Comparison of ENCODE assay signal across 16 mouse cellular contexts in genomic region chr4:47746498-47747190, GRCm38 (mm10).
DNase-seq lines count a peak whose midpoint lies in the region; ATAC-seq and TF ChIP-seq lines count a peak whose summit lies in the region.
"Had no signal": no experiment of that assay in that cellular context is flagged by ENCODE, and none has a peak within 500 bp of the region (broad histone marks: within the 10 kb centered on the region; RNA-seq: fewer than 3 reads in every experiment).

No protein-coding gene starts in this region.

- peak; percentile 28 for DNase-seq in CD4-positive helper T cell, adult 2 months (ENCODE audit: low read depth, low spot score)
- peak; percentile 8 to 35 for DNase-seq in CD8-positive naive resting alpha-beta T cell, adult 2 months (ENCODE audit: low read depth in 2 of 2, low spot score in 2 of 2)
- peak; percentile 15 for DNase-seq in thymus, adult 2 months
- no peak for DNase-seq in kidney, adult 18-20 months
- DNase-seq: adrenal gland, adult 2 months; cerebellum, adult 2 months; heart, postnatal 36 days had no signal

- ATAC-seq in megakaryocyte, adult 5-6 weeks (ENCODE audit: poor library complexity, severe bottlenecking), result peak; percentile 38
- ATAC-seq in hindbrain, embryonic 16.5 days, result no peak
- no peak for ATAC-seq in hindbrain, embryonic 12.5 days (ENCODE audit: low FRiP score)
- ATAC-seq: intestine, embryonic 15.5 days had no signal

- no peak overlapping the region for H3K4me2 ChIP-seq in hindbrain, embryonic 16.5 days (ENCODE audit: low read length)
- no peak overlapping the region for H3K4me2 ChIP-seq in hindbrain, embryonic 12.5 days (replicated peaks)
- H3K4me2 ChIP-seq: embryonic facial prominence, embryonic 15.5 days; heart, embryonic 12.5 days; intestine, embryonic 15.5 days; liver, embryonic 11.5 days; midbrain, embryonic 11.5 days had no signal

- no peak for TF ChIP-seq CTCF in thymus, adult 2 months (IDR thresholded peaks at IDR 0.05; ENCODE audit: borderline replicate concordance, control insufficient read depth, extremely low read depth, insufficient read depth, low read length, poor library complexity)

- WGBS in thymus, adult 2 months, result 54% methylated on average over 8 of the region's 8 CpGs
- 83% methylated on average over 8 of the region's 8 CpGs for WGBS in hindbrain, embryonic 16.5 days
- WGBS in hindbrain, embryonic 12.5 days, result 85% methylated on average over 8 of the region's 8 CpGs

- no peaks in the 10 kb centered on the region for H3K9me3 ChIP-seq in hindbrain, embryonic 16.5 days (ENCODE audit: control insufficient read depth, low read length)
- no peaks in the 10 kb centered on the region for H3K9me3 ChIP-seq in hindbrain, embryonic 12.5 days (replicated peaks)
- H3K9me3 ChIP-seq: embryonic facial prominence, embryonic 15.5 days; heart, embryonic 12.5 days; intestine, embryonic 15.5 days had no signal

- H3K4me3 ChIP-seq in thymus, adult 2 months (ENCODE audit: control insufficient read depth, insufficient read depth, low read length), result no peak overlapping the region
- H3K4me3 ChIP-seq in hindbrain, embryonic 16.5 days (ENCODE audit: low read length), result no peak overlapping the region
- H3K4me3 ChIP-seq in hindbrain, embryonic 12.5 days, result no peak overlapping the region
- H3K4me3 ChIP-seq: embryonic facial prominence, embryonic 15.5 days; heart, embryonic 12.5 days; intestine, embryonic 15.5 days had no signal

- H3K36me3 ChIP-seq in thymus, adult 2 months (ENCODE audit: control insufficient read depth, insufficient read depth, low read length), result no peaks in the 10 kb centered on the region
- H3K36me3 ChIP-seq in hindbrain, embryonic 16.5 days (ENCODE audit: control insufficient read depth, insufficient read depth, low read length), result no peaks in the 10 kb centered on the region
- no peaks in the 10 kb centered on the region for H3K36me3 ChIP-seq in hindbrain, embryonic 12.5 days
- H3K36me3 ChIP-seq: embryonic facial prominence, embryonic 15.5 days; heart, embryonic 12.5 days; intestine, embryonic 15.5 days had no signal

- no peak overlapping the region for H3K27ac ChIP-seq in thymus, adult 2 months (ENCODE audit: control insufficient read depth, insufficient read depth, low read length)
- H3K27ac ChIP-seq in hindbrain, embryonic 16.5 days (ENCODE audit: low read depth, low read length), result no peak overlapping the region
- no peak overlapping the region for H3K27ac ChIP-seq in hindbrain, embryonic 12.5 days
- H3K27ac ChIP-seq: embryonic facial prominence, embryonic 15.5 days; intestine, embryonic 15.5 days; kidney, postnatal 0 days had no signal

- no peaks in the 10 kb centered on the region for H3K4me1 ChIP-seq in thymus, adult 2 months (replicated peaks; ENCODE audit: control insufficient read depth, insufficient read depth, low read length)
- H3K4me1 ChIP-seq in hindbrain, embryonic 16.5 days (ENCODE audit: control insufficient read depth, insufficient read depth, low read depth, low read length), result no peaks in the 10 kb centered on the region
- no peaks in the 10 kb centered on the region for H3K4me1 ChIP-seq in hindbrain, embryonic 12.5 days
- H3K4me1 ChIP-seq: embryonic facial prominence, embryonic 15.5 days; heart, embryonic 12.5 days; intestine, embryonic 15.5 days had no signal

- no peak overlapping the region for H3K9ac ChIP-seq in hindbrain, embryonic 16.5 days (ENCODE audit: low read depth, low read length)
- no peak overlapping the region for H3K9ac ChIP-seq in hindbrain, embryonic 12.5 days
- H3K9ac ChIP-seq: embryonic facial prominence, embryonic 15.5 days; heart, embryonic 12.5 days; intestine, embryonic 15.5 days had no signal

- H3K27me3 ChIP-seq in thymus, adult 2 months (ENCODE audit: control insufficient read depth, insufficient read depth, low read length), result no peaks in the 10 kb centered on the region
- H3K27me3 ChIP-seq in hindbrain, embryonic 16.5 days (replicated peaks; ENCODE audit: control insufficient read depth, insufficient read depth, low read length), result no peaks in the 10 kb centered on the region
- no peaks in the 10 kb centered on the region for H3K27me3 ChIP-seq in hindbrain, embryonic 12.5 days
- H3K27me3 ChIP-seq: embryonic facial prominence, embryonic 15.5 days; heart, embryonic 12.5 days; intestine, embryonic 15.5 days had no signal

- TF ChIP-seq POLR2A in thymus, adult 2 months (IDR thresholded peaks at IDR 0.05; ENCODE audit: control insufficient read depth, extremely low read depth, insufficient read depth, low read length, poor library complexity), result no peak
